Mouse (Mus musculus) megakaryocyte, embryonic 14.5 days (primary cell): ENCODE results near the gene Tacc2.
"Not testable (repeated sequence)": the region's sequence is repeated elsewhere in the genome, so short reads cannot be mapped to it uniquely, and the experiment has no call there.

Experiments
- FLI1 ChIP-seq: IDR thresholded peaks from 2 replicates; pipeline ENCODE4 v1.6.1; 2012; ENCODE audit warnings: low read length, inconsistent platforms, mixed read lengths
- GATA1 ChIP-seq: IDR thresholded peaks from 3 replicates; pipeline ENCODE4 v1.6.1; 2012; ENCODE audit warnings: mixed read lengths, low read length, inconsistent platforms, borderline replicate concordance

DNA sequence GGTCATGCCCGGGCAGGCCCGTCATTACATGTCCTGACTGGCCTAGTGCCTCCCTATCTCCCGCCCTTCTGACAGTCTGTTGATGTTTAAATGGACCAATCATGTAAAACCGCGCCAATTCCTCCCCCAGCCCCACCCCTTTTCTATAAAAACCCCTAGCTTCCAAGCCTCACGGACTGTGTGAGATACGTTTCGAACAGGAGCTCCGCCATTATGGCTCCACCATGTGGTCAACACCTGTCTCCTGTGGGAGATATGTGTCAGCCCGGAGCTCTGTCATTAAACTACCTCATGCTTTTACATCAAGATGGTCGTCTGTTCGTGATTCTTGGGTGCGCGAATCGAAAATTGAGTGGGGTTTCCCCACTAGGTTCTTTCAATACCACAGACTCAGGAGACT is 46.1 kb upstream of the Tacc2 start:
- not testable (repeated sequence) for TF ChIP-seq GATA1, FLI1
